Mouse (Mus musculus) spleen, embryonic (tissue): Measurements from ENCODE around the gene Jade3.
"Not testable (repeated sequence)": the region's sequence is repeated elsewhere in the genome, so short reads cannot be mapped to it uniquely, and the experiment has no call there.

Experiments
- CTCF ChIA-PET: fragments of 350-600 bp; sonication (Branson Sonifier 250); formaldehyde crosslinking; loops from one replicate; lab custom pipeline; 2022; lab: Charles Lee

Jade3 gene

DNA sequence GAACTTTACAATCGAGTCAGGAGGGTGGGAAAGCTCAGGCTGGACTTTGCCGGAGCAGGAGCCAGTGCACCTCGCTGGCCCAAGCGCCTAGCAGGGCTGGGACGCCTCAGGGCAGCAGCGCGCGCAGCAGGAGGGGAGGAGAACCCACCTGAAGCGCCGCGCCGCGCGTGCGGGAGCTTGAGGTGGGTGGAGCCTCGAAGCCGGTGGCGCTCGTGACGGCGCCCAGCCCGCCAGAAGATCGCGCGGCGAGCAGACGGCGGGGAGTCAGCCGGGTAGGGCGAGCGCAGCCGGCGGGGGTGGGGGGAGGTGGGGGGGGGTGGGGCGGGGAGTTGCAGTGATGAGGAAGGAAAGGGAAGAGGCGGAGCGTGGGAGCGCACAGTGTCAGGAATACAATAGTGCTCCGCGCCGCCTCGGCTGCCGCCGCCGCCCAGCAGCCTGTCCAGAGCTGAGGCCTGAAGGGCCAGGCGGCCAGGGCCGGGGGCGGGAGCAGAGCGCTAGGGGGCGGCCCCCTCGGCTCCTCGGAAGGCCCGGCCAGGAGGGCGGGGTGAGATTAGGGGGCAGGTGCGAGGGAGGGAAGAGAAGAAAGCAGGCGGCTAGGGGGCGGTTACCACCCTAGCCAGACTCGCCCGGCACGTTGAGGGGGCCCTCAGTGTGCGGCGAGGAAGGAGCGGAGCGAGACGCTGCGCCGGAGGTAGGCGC, at the start of gene Jade3:
Gene Jade3, plus strand, starts transcription at position 549 of the 699 bp plus-strand sequence.
- CTCF ChIA-PET, result interaction anchor here (0.6 kb wide), 1 partner anchor 21 kb away, joined by 5 read pairs; no protein-coding TSS in a partner anchor

- CTCF ChIA-PET, result no interaction called here
Measured at GRCm38 (mm10) chrX:20379347-20380014, 46.0 kb upstream of the Jade3 start.

- CTCF ChIA-PET, result interaction anchor here (0.7 kb wide), 1 partner anchor 11 kb away, joined by 4 read pairs; no protein-coding TSS in a partner anchor
Measured at GRCm38 (mm10) chrX:20382260-20382659, 43.2 kb upstream of the Jade3 start.

DNA sequence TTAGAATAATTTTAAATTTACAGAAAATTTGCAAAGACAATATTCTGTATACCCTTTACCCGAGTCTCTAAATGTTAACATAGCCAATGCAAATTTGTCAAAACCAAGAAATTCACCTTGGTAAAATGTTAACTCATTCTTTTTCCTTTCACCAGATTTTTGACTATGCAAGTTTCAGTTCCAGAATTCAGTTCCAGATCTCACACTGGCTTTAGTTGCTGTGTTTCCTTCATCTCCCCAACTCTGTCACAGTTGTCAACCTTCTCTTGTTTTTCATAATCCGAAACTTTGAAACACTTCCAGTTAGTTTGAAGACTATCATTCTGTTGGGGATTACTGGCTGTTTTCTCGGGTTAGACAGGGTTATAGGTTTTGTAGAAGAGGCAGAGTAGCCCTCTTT, 38.5 kb upstream of the Jade3 start:
- CTCF ChIA-PET, result no interaction called here

- CTCF ChIA-PET, result not testable (repeated sequence)
Measured at GRCm38 (mm10) chrX:20391964-20392363, 33.5 kb upstream of the Jade3 start.

- CTCF ChIA-PET, result no interaction called here
Measured at GRCm38 (mm10) chrX:20392942-20393341, 32.5 kb upstream of the Jade3 start.

DNA sequence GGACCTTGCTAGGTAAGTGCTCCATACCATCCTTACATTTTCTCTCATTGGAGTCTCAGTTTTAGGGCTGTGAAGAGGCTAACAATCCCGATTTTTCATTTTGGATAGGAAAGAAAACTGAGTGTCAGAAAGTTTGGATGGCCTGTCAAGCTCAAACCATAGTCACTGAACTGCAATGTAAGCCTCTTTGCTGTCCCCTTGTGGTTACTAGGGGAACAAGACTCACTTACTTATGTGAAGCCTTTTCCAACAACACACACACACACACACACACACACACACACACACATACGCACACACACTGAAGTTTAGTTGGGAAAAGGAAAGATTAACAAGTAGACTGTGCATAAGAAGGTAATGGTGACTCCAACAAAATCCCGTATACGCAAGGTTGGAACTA, 21.4 kb upstream of the Jade3 start:
- CTCF ChIA-PET, result interaction anchor here (0.5 kb wide), 1 partner anchor 21 kb away, joined by 5 read pairs; no protein-coding TSS in a partner anchor

GRCm38 (mm10) chrX:20406909-20407308, 18.6 kb upstream of the Jade3 start:
- CTCF ChIA-PET, result no interaction called here

- CTCF ChIA-PET, result no interaction called here
Measured at GRCm38 (mm10) chrX:20407676-20408075, 17.8 kb upstream of the Jade3 start.

- CTCF ChIA-PET, result no interaction called here
Measured at GRCm38 (mm10) chrX:20411382-20411781, 14.1 kb upstream of the Jade3 start.

GRCm38 (mm10) chrX:20412221-20412620, 13.3 kb upstream of the Jade3 start:
- CTCF ChIA-PET, result no interaction called here

DNA sequence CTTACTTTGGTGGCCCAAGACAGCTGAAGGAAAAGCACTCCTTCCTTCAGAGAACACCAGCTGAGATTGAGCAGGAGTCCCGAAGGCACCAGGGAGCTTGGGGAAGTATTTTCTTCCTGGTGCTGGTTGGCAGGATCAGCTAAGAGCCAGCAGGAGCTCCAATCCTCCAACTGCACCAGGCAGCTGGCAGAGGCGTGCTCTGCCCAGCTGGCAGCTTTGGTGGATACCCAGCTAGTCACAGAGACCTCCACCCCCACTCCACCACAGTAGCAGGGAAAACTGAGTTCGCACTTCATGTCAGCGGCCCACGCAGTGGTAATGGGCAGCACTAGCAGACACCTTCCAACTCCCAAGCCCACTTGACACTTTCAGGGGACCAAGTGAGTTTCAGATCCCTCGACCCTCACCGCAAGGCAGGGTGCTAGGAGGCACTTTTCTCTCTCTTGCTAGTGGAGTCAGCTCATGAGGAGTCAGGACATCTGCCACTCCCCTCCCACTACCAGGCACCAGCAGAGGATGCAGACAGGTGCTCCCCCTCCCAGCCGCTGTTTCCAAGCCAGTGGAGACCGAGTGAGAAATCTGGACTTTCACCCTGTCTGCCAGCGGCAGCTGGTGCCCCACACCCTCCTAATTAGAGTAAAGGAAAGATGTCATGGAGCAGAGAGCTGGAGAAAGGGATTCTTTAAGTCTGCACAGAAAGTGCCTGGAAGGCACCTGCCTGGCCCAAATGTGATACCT, 10.4 kb upstream of the Jade3 start:
- CTCF ChIA-PET, result no interaction called here

GRCm38 (mm10) chrX:20418461-20418860, 7.0 kb upstream of the Jade3 start:
- CTCF ChIA-PET, result no interaction called here

- CTCF ChIA-PET, result no interaction called here
Measured at GRCm38 (mm10) chrX:20419536-20419935, 6.0 kb upstream of the Jade3 start.

- CTCF ChIA-PET, result no interaction called here
Measured at GRCm38 (mm10) chrX:20425839-20426449, 456 bp downstream of the Jade3 start.

GRCm38 (mm10) chrX:20483213-20483612, 57.7 kb downstream of the Jade3 start:
- CTCF ChIA-PET, result no interaction called here

DNA sequence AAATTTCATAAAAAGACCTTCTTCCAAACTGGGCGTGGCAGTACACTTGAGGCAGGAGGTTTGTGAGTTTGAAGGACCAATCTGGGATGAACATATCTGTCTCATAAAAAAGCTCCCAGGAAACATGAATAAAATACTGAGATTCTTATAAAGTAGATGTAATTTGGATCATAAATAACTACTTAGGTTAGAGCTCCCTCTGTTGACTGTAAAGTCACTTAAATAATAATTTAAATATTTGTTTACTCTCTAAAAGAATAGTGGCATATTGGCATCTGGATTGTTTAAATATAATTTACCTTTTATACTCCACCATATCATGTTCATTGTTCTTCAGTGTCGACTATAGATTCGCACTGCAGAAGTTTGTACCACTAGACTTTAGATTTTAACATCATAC, 72.2 kb downstream of the Jade3 start:
- CTCF ChIA-PET, result no interaction called here

GRCm38 (mm10) chrX:20520290-20520939, 94.9 kb downstream of the Jade3 start:
- CTCF ChIA-PET, result no interaction called here

DNA sequence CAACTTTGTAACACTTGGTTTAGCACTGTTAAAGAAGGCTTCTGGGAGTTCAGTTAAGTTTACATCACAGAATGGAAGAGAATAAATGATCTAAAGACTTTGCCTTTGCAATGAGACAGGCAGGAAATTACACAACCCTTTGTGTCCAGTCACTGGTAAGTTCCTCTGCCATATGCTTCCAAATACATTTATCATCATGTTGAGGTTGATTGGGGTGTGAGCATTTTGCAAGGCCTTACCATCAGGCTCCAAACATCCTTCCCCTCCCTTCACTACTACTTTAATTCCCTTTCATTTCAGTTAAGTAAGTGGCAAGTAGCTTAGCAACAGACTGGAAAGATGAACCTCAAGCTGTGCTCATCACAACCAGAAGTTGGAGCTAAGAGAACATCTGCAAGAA, 96.1 kb downstream of the Jade3 start:
- CTCF ChIA-PET, result no interaction called here

DNA sequence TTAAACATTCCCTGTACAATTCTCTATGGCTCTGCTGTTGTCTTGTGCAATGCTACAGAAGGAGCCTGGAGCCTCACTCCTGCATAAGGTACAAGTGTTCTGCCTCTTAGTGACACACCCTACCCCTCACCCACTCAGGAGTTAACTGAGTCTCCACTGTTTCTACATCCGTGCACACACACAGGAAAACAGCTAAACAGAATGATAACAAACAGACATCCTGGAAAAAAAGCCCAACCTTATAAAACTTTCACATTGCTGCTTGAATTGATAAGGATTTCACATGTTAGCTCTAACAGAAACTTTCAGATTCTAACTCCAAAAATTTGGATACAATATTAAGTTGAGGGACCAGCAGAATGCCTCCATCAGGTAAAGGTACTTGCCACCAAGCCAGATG, 107.1 kb downstream of the Jade3 start:
- CTCF ChIA-PET, result no interaction called here

- CTCF ChIA-PET, result no interaction called here
Measured at GRCm38 (mm10) chrX:20543867-20544266, 118.4 kb downstream of the Jade3 start.
